Mouse (Mus musculus) thymus, adult 2 months (tissue): ENCODE data around the gene Atp5b. TPM values are rescaled to one million over a fixed set of nuclear protein-coding genes. Genes with fewer than 3 reads are reported as not detected.

Experiments
- DNase-seq: peaks from one replicate; pipeline ENCODE4 v3.0.0; 2021
- H3K27ac ChIP-seq: fragments of 200-500 bp; 2 replicates; pipeline ENCODE4 v1.5.1; 2012; ENCODE audit warnings: low read length, control low read depth; ENCODE audit not compliant: control insufficient read depth, insufficient read depth
- H3K27me3 ChIP-seq: fragments of 200-500 bp; 2 replicates; pipeline ENCODE4 v1.6.1; 2012; ENCODE audit warnings: mild to moderate bottlenecking, low read length, moderate library complexity, mixed read lengths; ENCODE audit not compliant: control insufficient read depth, insufficient read depth
- H3K36me3 ChIP-seq: fragments of 200-500 bp; 2 replicates; pipeline ENCODE4 v1.6.1; 2012; ENCODE audit warnings: mild to moderate bottlenecking, low read length, moderate library complexity; ENCODE audit not compliant: control insufficient read depth, insufficient read depth
- H3K4me1 ChIP-seq: fragments of 200-500 bp; replicated peaks from 2 replicates; pipeline ENCODE4 v1.6.1; 2012; ENCODE audit warnings: low read length; ENCODE audit not compliant: control insufficient read depth, insufficient read depth
- H3K4me3 ChIP-seq: fragments of 200-500 bp; 2 replicates; pipeline ENCODE4 v1.5.1; 2012; ENCODE audit warnings: mild to moderate bottlenecking, low read length, control low read depth, moderate library complexity; ENCODE audit not compliant: control insufficient read depth, insufficient read depth
- CTCF ChIP-seq: fragments of 200-500 bp; IDR thresholded peaks from 2 replicates; pipeline ENCODE4 v1.5.1; 2012; ENCODE audit warnings: mild to moderate bottlenecking, control low read depth, low read length, moderate library complexity, borderline replicate concordance; ENCODE audit not compliant: control insufficient read depth, poor library complexity, insufficient read depth; ENCODE audit errors: extremely low read depth
- POLR2A ChIP-seq: fragments of 200-500 bp; IDR thresholded peaks from 2 replicates; pipeline ENCODE4 v1.6.1; 2012; ENCODE audit warnings: mild to moderate bottlenecking, low read length, control low read depth, moderate library complexity; ENCODE audit not compliant: control insufficient read depth, poor library complexity, insufficient read depth; ENCODE audit errors: extremely low read depth
- WGBS: fragments of 180-500 bp; shearing (Covaris S2); methylation state at CpG from one replicate; pipeline ENCODE4 v1.1.7; 2018; 5-methylcytosine and 5-hydroxymethylcytosine counted together
- polyA plus RNA-seq: library from polyadenylated mRNA; depleted of rRNA; stranded (reverse); fragments of >200 nt; gene quantifications from 2 replicates; pipeline ENCODE4 v1.2.3, GENCODE M21; 2012

Atp5b gene
- polyA plus RNA-seq, 1 experiment, result 4,074 TPM

DNA sequence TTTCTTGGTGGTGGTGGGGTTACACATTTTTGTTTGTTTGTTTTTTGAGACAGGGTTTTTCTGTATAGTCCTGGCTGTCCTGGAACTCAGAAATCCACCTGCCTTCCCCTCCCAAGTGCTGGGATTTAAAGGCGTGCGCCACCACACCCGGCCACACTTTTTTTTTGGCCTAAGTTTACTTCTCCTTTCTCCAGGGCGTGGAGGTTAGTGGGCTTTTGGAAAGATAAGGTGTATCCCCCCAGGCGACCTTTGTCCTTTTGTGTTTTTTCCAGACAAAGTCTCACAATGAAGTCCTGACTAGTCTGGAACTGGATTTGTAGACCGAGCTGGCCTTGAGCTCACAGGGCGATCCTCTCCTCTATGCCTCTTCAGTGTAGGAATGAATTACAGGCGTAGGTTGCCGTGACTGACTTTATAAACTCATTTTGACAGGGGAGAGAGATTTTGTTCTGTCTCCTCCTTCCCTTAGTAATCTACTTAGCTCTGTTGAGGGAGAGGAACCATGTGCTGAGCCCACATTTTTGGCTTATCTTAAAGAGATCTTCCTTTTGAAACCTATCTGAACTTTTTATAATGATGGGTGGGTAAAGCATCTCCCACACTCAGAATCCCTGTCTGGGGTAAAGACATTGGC is 12.0 kb downstream of the Atp5b start:
- Histone ChIP-seq H3K27ac (peak overlapping the region; percentile 16; the same call in 1 of the 2 replicates), H3K4me3 (no peak overlapping the region)

DNA sequence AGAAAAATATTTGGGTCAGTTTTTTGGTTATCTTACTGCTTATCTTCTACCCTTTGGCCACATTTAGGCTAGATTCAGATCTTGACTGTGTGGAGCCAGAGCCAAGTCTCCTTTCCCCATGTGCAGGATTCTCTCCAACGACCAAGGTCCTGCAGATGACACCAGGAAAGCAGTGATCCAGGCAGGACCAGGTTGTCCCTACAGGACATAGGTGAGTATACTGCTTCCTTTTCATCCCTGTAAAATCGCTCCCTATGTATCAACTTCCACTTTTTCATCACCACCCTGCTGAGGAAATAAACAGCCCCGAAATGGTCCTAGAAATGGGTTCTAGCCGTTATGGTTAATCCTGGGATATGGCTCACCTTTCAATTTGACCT is 13.2 kb downstream of the Atp5b start:
- H3K27ac ChIP-seq, result no peak overlapping the region
- no peak overlapping the region for H3K4me3 ChIP-seq
- TF ChIP-seq CTCF (no peak), POLR2A (no peak)
- H3K36me3 ChIP-seq, result no peaks in the 10 kb centered on the region
- 30% methylated on average over 4 of the region's 4 CpGs for WGBS
- peaks cover 21% of the 10 kb centered on the region for H3K4me1 ChIP-seq
- no peaks in the 10 kb centered on the region for H3K27me3 ChIP-seq
- no peak for DNase-seq

More for the DNA sequence above, 12.0 kb downstream of the Atp5b start:
- DNase-seq, result no peak
- Histone ChIP-seq H3K27me3 (no peaks in the 10 kb centered on the region), H3K4me1 (peaks cover 22% of the 10 kb centered on the region), H3K36me3 (peaks cover 2% of the 10 kb centered on the region)
- TF ChIP-seq POLR2A (no peak), CTCF (no peak)
- 30% methylated on average over 9 of the region's 9 CpGs for WGBS

DNA sequence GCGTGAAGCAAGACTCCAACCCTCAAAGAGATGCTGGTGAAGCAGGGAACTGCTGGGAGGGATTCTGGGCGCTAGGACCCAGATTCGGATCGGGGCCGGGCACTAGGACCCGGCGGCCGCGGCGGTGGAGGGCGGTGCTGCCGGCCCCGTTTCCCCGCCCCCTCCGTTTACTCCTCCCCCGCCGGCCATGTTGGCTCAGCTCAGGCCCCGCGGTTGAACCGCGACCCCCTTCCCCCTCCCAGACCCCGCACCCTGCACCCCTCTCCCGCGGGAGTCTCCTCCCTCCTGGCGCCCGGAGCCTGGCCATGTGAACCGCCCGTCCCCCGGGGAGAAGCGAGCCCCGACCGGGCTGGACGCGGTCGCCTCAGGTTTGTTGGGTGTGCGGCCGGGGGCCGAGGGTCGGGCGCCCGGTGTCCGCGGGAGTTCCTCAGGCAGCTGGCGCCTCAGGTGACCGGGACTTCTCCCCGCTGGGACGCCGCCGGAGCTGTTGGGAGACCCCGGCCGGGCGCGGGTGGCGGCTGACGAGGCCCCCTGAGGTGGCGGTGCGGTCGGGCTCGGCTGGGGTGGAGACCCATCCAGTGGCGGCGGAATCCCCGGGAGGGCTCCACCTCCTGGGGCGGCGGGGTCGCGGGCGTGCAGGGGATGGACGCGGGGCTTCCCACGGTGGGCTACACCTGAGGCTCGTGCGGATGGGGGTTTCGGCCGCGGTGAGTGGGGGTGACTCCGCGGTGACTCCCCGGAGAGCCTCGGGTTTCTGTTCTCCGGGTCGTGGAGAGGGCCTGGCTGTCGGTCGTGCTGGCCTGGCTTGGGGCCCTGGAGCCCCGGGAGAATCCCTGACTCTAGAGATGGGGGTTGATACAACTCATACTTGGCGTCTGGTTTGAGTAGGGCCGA is 13.9 kb downstream of the Atp5b start:
- H3K36me3 ChIP-seq, result no peaks in the 10 kb centered on the region
- peak overlapping the region; percentile 91 for H3K4me3 ChIP-seq
- WGBS, result under 1% methylated on average over 84 of the region's 86 CpGs
- no peak for TF ChIP-seq CTCF
- DNase-seq, result peak; percentile 78
- H3K27ac ChIP-seq, result peak overlapping the region; percentile 12; the same call in 1 of the 2 replicates
- H3K27me3 ChIP-seq, result no peaks in the 10 kb centered on the region
- peaks cover 21% of the 10 kb centered on the region for H3K4me1 ChIP-seq

DNA sequence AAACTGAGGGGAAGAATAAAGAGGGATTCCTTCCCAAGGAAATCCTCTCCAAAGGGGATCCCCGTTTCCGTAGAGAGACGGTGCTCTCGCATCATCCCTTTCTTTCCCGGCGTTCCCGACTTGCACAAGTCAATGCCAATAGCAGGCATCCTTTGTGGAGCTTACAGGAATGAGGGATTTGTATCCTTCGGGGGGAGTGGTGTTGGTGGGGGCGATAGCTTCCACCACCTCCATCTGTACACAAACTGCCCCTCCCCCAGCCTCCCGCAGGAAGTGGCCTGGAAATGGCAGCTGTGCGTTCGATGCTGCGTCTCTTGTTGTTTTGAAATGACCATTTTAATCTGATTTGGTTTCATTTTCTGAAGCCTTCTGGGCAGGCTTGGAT is 14.5 kb downstream of the Atp5b start:
- TF ChIP-seq POLR2A, result no peak
- TF ChIP-seq CTCF, result no peak
- 0 out of 2 replicates have a peak, but pooled peaks cover under 1% of the 10 kb centered on the region for H3K36me3 ChIP-seq
- peaks cover 21% of the 10 kb centered on the region for H3K4me1 ChIP-seq
- under 1% methylated on average over 13 of the region's 13 CpGs for WGBS
- peak; percentile 71 for DNase-seq
- H3K4me3 ChIP-seq, result peak overlapping the region; percentile 91
- H3K27me3 ChIP-seq, result no peaks in the 10 kb centered on the region
- H3K27ac ChIP-seq, result peak overlapping the region; percentile 12; the same call in 1 of the 2 replicates

DNA sequence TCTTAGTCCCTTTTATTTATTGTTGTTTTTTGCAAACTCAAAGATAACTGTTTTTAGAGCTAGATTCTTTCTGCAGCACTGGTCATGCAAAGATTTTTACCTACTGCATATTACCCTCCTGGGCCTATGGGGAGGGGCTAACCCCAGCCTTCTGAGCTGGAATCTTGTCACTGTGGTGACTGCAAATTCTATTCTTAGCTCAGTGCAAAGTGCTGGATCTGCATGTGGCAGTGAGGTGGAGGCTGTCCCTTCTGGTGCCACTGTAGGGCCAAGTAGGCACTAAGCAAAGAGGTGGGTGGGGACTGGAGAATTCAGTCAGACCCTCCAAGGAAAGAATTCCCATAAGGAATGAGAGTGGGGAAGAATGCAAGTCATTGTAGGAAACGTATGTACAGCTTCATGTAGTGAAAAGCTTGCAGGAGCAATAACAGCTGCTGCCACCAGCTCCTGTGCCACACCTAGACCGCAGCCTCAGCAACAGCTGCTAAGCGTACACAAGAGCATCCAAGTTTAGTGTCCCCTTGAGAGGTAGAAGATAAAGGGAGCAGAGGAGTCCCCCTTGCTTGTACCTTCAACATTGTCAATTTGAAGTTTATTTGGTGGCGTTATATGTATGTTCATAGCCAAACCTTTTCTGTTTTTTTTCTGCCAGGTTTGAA is 27.2 kb downstream of the Atp5b start:
- no peak for DNase-seq
- no peaks in the 10 kb centered on the region for H3K27me3 ChIP-seq
- peaks cover 65% of the 10 kb centered on the region for H3K36me3 ChIP-seq
- no peaks in the 10 kb centered on the region; the same call in 1 of the 2 replicates for H3K4me1 ChIP-seq
- no peak overlapping the region for H3K4me3 ChIP-seq
- TF ChIP-seq CTCF, result no peak
- TF ChIP-seq POLR2A, result no peak
- no peak overlapping the region for H3K27ac ChIP-seq
- 93% methylated on average over 4 of the region's 4 CpGs for WGBS

DNA sequence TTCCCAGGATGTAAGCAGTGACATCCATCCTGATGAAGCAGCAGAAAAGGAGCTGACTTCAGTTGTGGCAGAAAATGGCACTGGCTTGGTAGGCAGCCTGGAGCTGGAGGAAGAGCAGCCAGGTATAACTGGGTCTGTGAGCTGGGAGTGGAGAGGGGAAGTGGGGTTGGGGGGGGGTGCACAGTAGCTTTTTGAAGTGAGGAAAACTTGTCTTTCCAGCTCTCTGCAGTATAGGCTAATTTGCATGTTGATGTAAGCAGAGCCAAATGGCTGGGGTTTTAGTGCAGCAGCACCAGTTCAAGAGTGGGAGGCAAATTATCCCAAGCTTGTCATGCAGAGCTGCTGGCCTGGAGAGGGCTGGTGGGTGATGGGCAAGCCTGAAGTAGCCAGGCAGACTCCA is 28.2 kb downstream of the Atp5b start:
- H3K27me3 ChIP-seq, result no peaks in the 10 kb centered on the region
- no peak for DNase-seq
- H3K4me3 ChIP-seq, result no peak overlapping the region
- TF ChIP-seq CTCF (no peak), POLR2A (no peak)
- no peak overlapping the region for H3K27ac ChIP-seq
- peaks cover 75% of the 10 kb centered on the region for H3K36me3 ChIP-seq
- H3K4me1 ChIP-seq, result no peaks in the 10 kb centered on the region; the same call in 1 of the 2 replicates
